Mouse (Mus musculus): ENCODE results near the gene Zbtb40. TPM values are rescaled to one million over a fixed set of nuclear protein-coding genes. Genes with fewer than 3 reads are reported as not detected.

Zbtb40 gene
- polyA plus RNA-seq, 2 experiments: 5.0 to 7.5 TPM

GRCm38 (mm10) chr4:137033115-137033887 lies 15.3 kb downstream of the Zbtb40 start:
- no peaks in the 10 kb centered on the region for H3K9me3 ChIP-seq (ENCODE audit: control insufficient read depth, low read length)
- H3K9ac ChIP-seq (ENCODE audit: low read depth, low read length, severe bottlenecking): no peak overlapping the region
- DNase-seq (ENCODE audit: low spot score) (peak; percentile 78), ATAC-seq (ENCODE audit: low FRiP score, low read depth) (peak; percentile 60)
- no peak overlapping the region for H3K4me3 ChIP-seq (replicated peaks; ENCODE audit: low read length)
- no peak overlapping the region for H3K27ac ChIP-seq (replicated peaks; ENCODE audit: low read depth, low read length)
- no peak overlapping the region for H3K4me2 ChIP-seq (replicated peaks; ENCODE audit: low read depth, low read length, severe bottlenecking)
- H3K27me3 ChIP-seq (ENCODE audit: control insufficient read depth, insufficient read depth, low read length): no peaks in the 10 kb centered on the region
- WGBS: 29% methylated on average over 7 of the region's 7 CpGs
- TF ChIP-seq POLR2A (IDR thresholded peaks at IDR 0.05; ENCODE audit: borderline replicate concordance, extremely low read depth, insufficient read depth, insufficient read length): no peak
- H3K4me1 ChIP-seq (ENCODE audit: control insufficient read depth, insufficient read depth, low read length): peaks cover 18% of the 10 kb centered on the region
- H3K36me3 ChIP-seq (ENCODE audit: control insufficient read depth, insufficient read depth, low read length): no peaks in the 10 kb centered on the region

GRCm38 (mm10) chr4:137032456-137032855 lies 16.1 kb downstream of the Zbtb40 start:
- H3K9me3 ChIP-seq (ENCODE audit: control insufficient read depth, low read length): no peaks in the 10 kb centered on the region
- no peaks in the 10 kb centered on the region for H3K36me3 ChIP-seq (ENCODE audit: control insufficient read depth, insufficient read depth, low read length)
- WGBS: 85% methylated on average over 4 of the region's 4 CpGs
- TF ChIP-seq POLR2A (IDR thresholded peaks at IDR 0.05; ENCODE audit: borderline replicate concordance, extremely low read depth, insufficient read depth, insufficient read length): no peak
- H3K9ac ChIP-seq (ENCODE audit: low read depth, low read length, severe bottlenecking): no peak overlapping the region
- H3K4me1 ChIP-seq (ENCODE audit: control insufficient read depth, insufficient read depth, low read length): peaks cover 10% of the 10 kb centered on the region
- H3K27ac ChIP-seq (replicated peaks; ENCODE audit: low read depth, low read length): no peak overlapping the region
- DNase-seq (ENCODE audit: low spot score): no peak
- H3K4me3 ChIP-seq (replicated peaks; ENCODE audit: low read length): no peak overlapping the region
- H3K4me2 ChIP-seq (replicated peaks; ENCODE audit: low read depth, low read length, severe bottlenecking): no peak overlapping the region
- ATAC-seq (ENCODE audit: low FRiP score, low read depth): no peak
- H3K27me3 ChIP-seq (ENCODE audit: control insufficient read depth, insufficient read depth, low read length): no peaks in the 10 kb centered on the region

DNA sequence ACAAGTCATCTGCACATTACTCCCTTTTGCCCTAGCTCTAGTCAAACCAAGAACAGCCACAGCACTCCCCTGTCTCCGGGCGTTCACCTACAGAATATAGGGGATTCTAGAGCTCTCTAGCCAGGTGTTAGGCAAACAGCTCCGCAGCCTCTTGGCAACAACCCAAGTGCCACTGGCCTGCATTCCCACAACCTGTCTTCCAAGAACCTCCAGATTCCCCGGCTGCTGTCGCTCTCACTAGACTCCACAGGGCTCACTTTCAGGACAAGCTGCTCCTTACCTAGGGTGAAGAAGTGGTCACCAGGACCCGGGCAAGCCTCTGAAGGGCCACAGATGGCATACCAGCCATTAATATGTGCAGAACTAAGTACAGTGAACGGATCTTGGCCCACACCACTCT lies 17.3 kb downstream of the Zbtb40 start:
- ATAC-seq (ENCODE audit: low FRiP score, low read depth): no peak
- Histone ChIP-seq H3K9ac (ENCODE audit: low read depth, low read length, severe bottlenecking) (no peak overlapping the region), H3K27me3 (ENCODE audit: control insufficient read depth, insufficient read depth, low read length) (no peaks in the 10 kb centered on the region), H3K36me3 (ENCODE audit: control insufficient read depth, insufficient read depth, low read length) (no peaks in the 10 kb centered on the region), H3K27ac (replicated peaks; ENCODE audit: low read depth, low read length) (no peak overlapping the region), H3K4me2 (replicated peaks; ENCODE audit: low read depth, low read length, severe bottlenecking) (no peak overlapping the region), H3K9me3 (ENCODE audit: control insufficient read depth, low read length) (no peaks in the 10 kb centered on the region), H3K4me1 (ENCODE audit: control insufficient read depth, insufficient read depth, low read length) (peaks cover 8% of the 10 kb centered on the region), H3K4me3 (replicated peaks; ENCODE audit: low read length) (no peak overlapping the region)
- WGBS: 67% methylated on average over 7 of the region's 7 CpGs
- DNase-seq (ENCODE audit: low spot score): no peak
- TF ChIP-seq POLR2A (IDR thresholded peaks at IDR 0.05; ENCODE audit: borderline replicate concordance, extremely low read depth, insufficient read depth, insufficient read length): no peak

DNA sequence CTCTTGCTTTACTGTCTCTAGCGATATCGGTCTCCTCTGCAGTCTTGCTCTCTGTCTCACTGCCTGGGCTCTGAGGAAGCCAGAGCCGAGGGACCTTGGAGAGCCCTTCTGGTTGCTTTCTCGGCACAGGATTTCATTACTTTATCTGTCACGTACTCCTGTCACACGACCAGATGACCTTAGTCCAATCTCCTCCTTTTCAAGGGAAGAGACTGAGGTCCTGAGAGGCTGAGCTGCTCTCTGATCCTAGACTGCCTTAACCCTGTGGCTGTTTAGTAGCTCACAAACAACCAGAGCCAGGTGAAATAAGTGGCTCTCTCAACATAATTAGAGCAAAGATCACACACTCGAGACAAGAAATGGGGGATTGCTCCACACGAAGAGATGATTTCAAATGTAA lies 19.3 kb downstream of the Zbtb40 start:
- no peak for ATAC-seq (ENCODE audit: low FRiP score, low read depth)
- no peak overlapping the region for H3K27ac ChIP-seq (replicated peaks; ENCODE audit: low read depth, low read length)
- no peaks in the 10 kb centered on the region for H3K9me3 ChIP-seq (ENCODE audit: control insufficient read depth, low read length)
- H3K4me3 ChIP-seq (replicated peaks; ENCODE audit: low read length): no peak overlapping the region
- no peak for DNase-seq (ENCODE audit: low spot score)
- no peaks in the 10 kb centered on the region for H3K27me3 ChIP-seq (ENCODE audit: control insufficient read depth, insufficient read depth, low read length)
- H3K9ac ChIP-seq (ENCODE audit: low read depth, low read length, severe bottlenecking): no peak overlapping the region
- H3K4me2 ChIP-seq (replicated peaks; ENCODE audit: low read depth, low read length, severe bottlenecking): no peak overlapping the region
- H3K36me3 ChIP-seq (ENCODE audit: control insufficient read depth, insufficient read depth, low read length): no peaks in the 10 kb centered on the region
- WGBS: 52% methylated on average over 8 of the region's 8 CpGs
- TF ChIP-seq POLR2A (IDR thresholded peaks at IDR 0.05; ENCODE audit: borderline replicate concordance, extremely low read depth, insufficient read depth, insufficient read length): no peak
- H3K4me1 ChIP-seq (ENCODE audit: control insufficient read depth, insufficient read depth, low read length): peaks cover 8% of the 10 kb centered on the region

DNA sequence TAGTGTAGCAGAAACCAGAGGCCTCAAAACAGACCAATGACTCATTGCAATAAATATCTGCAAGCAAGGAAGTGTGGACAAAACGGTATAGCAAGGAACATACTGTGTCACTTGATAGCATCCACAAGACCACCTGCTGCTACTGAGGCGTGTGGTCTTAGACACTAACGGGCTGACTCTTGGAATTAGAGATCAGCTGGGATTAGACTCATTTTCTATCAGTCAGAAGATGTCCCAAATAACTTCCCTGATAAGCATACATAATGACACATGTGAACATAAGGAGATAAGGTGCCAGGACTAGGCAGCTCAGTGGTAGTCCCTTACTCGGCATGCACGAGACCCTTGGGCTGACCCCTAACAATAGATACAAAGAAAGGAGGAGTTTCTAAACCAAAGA lies 21.6 kb downstream of the Zbtb40 start:
- Histone ChIP-seq H3K27ac (replicated peaks; ENCODE audit: low read depth, low read length) (no peak overlapping the region), H3K27me3 (ENCODE audit: control insufficient read depth, insufficient read depth, low read length) (no peaks in the 10 kb centered on the region), H3K9ac (ENCODE audit: low read depth, low read length, severe bottlenecking) (no peak overlapping the region), H3K4me2 (replicated peaks; ENCODE audit: low read depth, low read length, severe bottlenecking) (no peak overlapping the region), H3K4me1 (ENCODE audit: control insufficient read depth, insufficient read depth, low read length) (no peaks in the 10 kb centered on the region), H3K9me3 (ENCODE audit: control insufficient read depth, low read length) (no peaks in the 10 kb centered on the region), H3K36me3 (ENCODE audit: control insufficient read depth, insufficient read depth, low read length) (no peaks in the 10 kb centered on the region), H3K4me3 (replicated peaks; ENCODE audit: low read length) (no peak overlapping the region)
- WGBS: 68% methylated on average over 5 of the region's 5 CpGs
- no peak for ATAC-seq (ENCODE audit: low FRiP score, low read depth)
- no peak for DNase-seq (ENCODE audit: low spot score)
- TF ChIP-seq POLR2A (IDR thresholded peaks at IDR 0.05; ENCODE audit: borderline replicate concordance, extremely low read depth, insufficient read depth, insufficient read length): no peak

Data from limb, embryonic 14.5 days (tissue).